Mouse (Mus musculus): ENCODE measurements around the gene Ehd2.

- TF ChIP-seq GATA1 (IDR thresholded peaks at IDR 0.05; ENCODE audit: borderline replicate concordance, low read length) (no peak), CTCF (IDR thresholded peaks at IDR 0.05; ENCODE audit: low read depth, low read length) (no peak)
Observed at GRCm38 (mm10) chr7:15906602-15907001, 60.8 kb downstream of the Ehd2 start.
